Mouse (Mus musculus): ENCODE results near the gene Glt1d1.

Gene Glt1d1

DNA sequence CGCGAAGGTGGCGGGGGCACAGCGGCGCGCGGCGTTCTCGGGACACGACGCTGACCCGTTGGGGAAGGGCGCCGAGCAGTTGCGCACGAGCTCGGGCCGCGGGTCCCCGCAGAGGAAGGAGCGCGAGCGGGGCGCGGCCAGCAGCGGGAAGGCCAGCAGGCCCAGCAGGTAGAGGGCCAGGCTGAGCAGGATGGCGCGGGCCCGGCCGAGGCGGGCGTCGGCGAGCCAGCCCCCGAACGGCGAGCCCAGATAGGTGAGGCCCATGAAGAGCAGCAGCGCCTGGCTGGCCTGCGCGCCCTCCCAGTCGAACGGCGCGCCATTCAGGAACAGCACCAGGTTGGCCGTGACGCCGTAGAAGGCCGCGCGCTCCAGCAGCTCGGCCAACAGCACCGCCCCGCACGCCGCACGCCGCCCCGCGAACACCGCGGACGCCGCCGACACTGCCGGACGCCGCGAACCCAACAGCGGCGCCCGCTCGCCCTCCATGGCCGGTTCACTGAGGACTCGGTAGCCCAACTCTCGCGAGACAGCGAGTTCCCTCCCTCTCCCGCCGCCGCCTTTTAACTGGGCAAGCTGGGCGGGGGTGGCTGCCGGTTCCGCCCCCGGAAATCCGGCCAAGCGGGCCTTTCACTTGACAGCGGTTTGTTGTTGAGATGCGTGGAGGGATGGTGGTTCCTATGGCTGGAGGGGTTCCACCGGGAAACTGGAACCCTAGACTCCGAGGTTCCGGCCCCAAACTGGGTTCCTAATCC lies 15.0 kb upstream of the Glt1d1 start:
- ChIA-PET CTCF (interaction anchor here in 2 of 4 experiments (1.1 to 2.9 kb wide), 2 partner anchors 32 kb away, joined by 3 to 22 read pairs; no protein-coding TSS in a partner anchor), POLR2A (interaction anchor here in 3 of 4 experiments (0.6 to 4.6 kb wide), 23 partner anchors 8 to 44 kb away, joined by 3 to 42 read pairs (median 4); partner anchors contain the start of genes Glt1d1 (in 2 of the 3) and Slc15a4 (in 2 of the 3))

DNA sequence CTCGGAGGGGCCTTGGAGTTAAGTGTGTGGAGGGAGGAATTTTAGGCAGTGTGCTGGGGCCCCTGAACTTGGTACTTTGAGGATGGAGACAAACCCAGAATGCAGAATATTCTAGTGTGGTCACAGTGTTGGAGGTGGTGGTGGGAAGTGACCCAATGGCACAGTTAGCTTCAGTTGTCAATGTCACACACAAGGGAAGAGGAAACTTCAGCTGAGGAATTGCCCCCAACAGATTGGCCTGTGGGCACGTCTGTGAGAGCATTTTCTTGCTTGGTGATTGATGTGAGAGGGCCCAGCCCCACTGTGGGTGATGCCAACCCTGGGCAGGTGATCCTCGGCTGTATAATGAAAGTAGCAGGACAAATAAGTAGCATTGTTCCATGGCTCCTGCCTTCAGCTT lies 13.2 kb upstream of the Glt1d1 start:
- POLR2A ChIA-PET: interaction anchor here in 3 of 4 experiments (0.6 to 1.7 kb wide), 6 partner anchors 11 to 1019 kb away, joined by 3 to 10 read pairs (median 5); partner anchors contain the start of genes Glt1d1 (in 1 of the 3) and Slc15a4 (in 1 of the 3)
- CTCF ChIA-PET: interaction anchor here in 2 of 4 experiments (1.0 to 2.9 kb wide), 2 partner anchors 30 kb away, joined by 3 to 22 read pairs; no protein-coding TSS in a partner anchor

DNA sequence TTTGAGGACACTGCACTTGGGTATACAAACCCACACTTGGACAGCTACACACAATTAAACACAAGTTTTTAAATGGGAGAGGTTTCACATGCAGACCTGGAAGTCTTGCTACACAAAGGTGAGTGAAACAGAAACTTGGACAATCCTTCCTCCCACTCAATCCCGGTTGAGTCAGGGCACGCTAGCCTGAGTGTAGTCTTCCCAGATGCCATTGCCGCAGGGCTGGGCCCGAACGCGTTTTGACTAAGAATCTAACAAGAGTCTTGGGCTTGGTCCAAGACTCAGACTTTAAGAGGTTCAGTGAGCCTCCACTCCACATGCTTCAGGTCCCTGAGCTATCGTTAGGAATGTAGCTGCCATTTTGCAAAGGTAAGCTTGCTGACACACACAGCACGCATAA lies 11.7 kb upstream of the Glt1d1 start:
- ChIA-PET POLR2A (interaction anchor here in 3 of 4 experiments (0.6 to 2.2 kb wide), 3 partner anchors 13 to 1042 kb away, joined by 4 to 8 read pairs (median 4); no protein-coding TSS in a partner anchor), CTCF (no interaction called here)

DNA sequence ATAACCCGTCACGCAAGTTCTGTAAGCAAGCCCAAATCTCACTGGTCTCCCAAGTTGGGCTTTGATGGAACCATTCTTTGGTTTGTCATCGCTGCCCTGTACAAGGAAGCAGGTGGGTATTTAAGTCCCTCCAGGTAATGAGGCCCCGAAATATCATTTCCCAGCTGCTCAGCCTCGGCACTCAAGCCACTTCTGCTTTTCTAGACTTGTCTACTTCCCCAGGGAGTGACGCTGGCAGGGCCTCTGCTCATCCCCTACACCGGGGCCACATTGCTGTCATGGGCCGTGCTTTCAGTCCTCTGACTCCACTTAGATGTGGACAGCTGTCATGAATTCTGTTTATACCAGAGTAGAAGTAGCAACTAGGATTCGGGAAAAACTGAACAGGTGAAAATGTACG lies 11.0 kb upstream of the Glt1d1 start:
- ChIA-PET POLR2A (interaction anchor here in 3 of 4 experiments (0.6 to 2.2 kb wide), 3 partner anchors 14 to 1041 kb away, joined by 4 to 8 read pairs (median 4); no protein-coding TSS in a partner anchor), CTCF (interaction anchor here in 1 of 4 experiments (0.5 kb wide), 1 partner anchor 28 kb away, joined by 4 read pairs; no protein-coding TSS in a partner anchor)

DNA sequence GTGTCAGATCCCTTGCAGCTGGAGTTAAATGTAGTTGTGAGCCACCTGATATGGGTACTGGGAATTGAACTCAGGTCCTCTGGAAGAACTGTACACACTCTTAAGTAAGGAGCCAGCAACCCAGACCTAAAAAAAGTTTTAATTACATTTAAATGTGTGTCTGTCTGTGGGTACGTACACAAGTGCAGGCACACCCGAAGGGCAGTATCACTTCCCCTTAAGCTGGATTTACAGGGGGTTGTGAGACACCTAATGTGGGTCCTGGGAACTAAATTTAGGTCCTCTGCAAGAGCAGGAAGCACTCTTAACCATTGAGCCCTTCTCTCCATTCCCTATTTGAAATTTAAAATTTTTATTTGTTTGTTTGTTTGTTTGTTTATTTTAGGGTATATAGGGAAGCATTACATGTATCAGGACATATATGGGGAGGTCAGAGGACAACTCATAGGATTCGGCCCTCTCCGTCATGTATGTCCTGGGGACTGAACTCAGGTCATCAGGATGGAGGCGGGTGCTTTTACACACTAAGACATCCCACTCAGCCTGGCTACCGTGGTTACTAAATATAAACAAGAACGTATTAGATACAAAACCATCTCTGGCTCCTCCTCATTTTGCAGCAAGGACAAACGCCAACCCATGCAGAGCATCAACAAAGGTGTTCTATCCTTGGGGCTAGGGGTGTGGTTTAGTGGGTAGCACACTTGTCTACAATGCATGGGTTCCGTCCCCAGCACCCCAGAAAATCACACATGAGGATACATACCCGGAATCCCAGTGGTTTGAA lies 7.4 kb upstream of the Glt1d1 start:
- ChIA-PET POLR2A (interaction anchor here in 1 of 4 experiments (1.0 to 3.8 kb wide), 3 partner anchors 9 to 24 kb away, joined by 3 to 18 read pairs (median 4); partner anchors contain the start of genes Glt1d1 and Slc15a4), CTCF (interaction anchor here in 2 of 4 experiments (0.5 to 0.8 kb wide), 3 partner anchors 25 to 1138 kb away, joined by 3 to 4 read pairs (median 4); no protein-coding TSS in a partner anchor)

DNA sequence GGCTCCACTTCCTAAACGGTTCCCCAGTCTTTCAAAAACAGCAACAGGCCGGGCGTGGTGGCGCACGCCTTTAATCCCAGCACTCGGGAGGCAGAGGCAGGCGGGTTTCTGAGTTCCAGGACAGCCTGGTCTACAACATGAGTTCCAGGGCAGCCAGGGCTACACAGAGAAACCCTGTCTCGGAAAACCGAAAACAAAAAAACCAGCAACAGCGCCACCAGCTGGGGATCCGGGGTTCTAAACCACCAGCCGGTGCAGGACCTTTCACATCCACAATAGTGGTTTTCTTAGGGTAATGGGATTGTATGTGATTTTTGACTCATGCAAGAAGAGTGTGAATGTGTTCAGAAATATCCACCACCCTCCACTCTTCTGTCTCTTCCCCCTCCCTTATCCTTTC lies 4.8 kb upstream of the Glt1d1 start:
- ChIA-PET POLR2A (interaction anchor here in 2 of 4 experiments (1.1 to 2.0 kb wide), 5 partner anchors 9 to 13 kb away, joined by 3 to 7 read pairs (median 4); no protein-coding TSS in a partner anchor), CTCF (interaction anchor here in 1 of 4 experiments (0.8 to 1.4 kb wide), 3 partner anchors 12 to 35 kb away, joined by 3 to 5 read pairs (median 3); no protein-coding TSS in a partner anchor)

DNA sequence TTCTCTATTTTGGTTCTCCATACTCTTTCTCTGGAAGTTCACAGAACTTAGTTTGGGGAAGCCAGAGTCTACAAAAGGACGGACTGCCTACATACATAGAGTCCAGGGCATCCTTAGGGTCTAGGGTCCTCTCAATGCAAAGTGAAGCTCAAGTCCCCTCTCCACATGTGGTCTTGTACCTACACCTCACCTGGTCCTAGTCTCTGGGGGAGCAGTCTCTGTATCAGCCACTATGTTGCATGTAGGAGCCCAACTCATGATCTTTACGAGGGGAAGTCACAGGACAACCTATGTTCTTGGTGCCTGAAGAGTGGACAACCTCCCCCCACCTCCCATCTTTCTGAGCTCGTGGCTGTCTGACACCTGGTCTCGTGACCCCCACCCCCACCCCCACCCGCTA lies 391 bp upstream of the Glt1d1 start:
- ChIA-PET CTCF (interaction anchor here in 3 of 4 experiments (0.9 to 7.6 kb wide), 6 partner anchors 16 to 860 kb away, joined by 3 to 45 read pairs (median 4); no protein-coding TSS in a partner anchor), POLR2A (interaction anchor here (0.6 to 4.8 kb wide), 16 partner anchors 8 to 190 kb away, joined by 3 to 42 read pairs (median 7); no protein-coding TSS in a partner anchor)

DNA sequence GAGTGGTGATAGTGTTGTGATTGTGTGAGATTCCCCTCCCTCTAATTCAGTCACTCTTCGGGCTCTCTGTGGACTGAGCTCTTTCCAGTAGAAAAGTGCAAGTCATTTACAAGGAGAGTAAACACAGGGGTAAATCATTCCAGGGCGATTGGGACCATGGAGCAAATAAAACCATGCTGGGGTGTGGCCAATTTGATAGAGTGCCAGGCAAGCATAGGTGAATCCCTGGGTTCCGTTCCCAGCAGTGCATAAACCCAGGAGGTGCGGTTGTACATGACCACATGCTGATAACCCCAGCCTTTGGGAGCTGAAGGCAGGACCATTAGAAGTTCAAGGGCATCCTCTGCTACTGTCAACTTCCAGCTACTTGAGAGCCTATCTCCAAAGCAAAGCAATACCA lies 1.1 kb downstream of the Glt1d1 start:
- ChIA-PET CTCF (interaction anchor here in 3 of 4 experiments (0.6 to 7.6 kb wide), 3 partner anchors 15 to 252 kb away, joined by 8 to 45 read pairs (median 21); no protein-coding TSS in a partner anchor), POLR2A (interaction anchor here in 3 of 4 experiments (0.5 to 4.8 kb wide), 23 partner anchors 9 to 777 kb away, joined by 3 to 42 read pairs (median 5); no protein-coding TSS in a partner anchor)

DNA sequence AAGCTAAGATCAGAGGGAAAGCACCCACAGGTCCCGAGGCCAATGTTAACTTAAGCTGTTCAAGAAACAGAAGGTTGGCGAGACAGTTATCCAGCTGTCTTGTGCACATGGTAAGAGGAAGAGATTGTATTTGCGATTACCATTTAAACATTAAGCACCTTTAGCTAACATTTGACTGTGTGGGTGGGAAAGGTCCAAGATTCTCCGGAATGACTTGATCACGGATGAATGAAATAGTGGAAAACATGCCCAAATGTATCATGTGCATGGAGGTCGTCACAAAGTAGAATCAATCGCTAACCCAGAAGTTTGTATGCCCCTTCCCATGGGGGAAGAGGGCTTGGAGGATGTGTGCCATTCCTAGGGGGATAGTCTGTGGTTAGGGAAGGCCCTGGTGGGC lies 1.6 kb downstream of the Glt1d1 start:
- CTCF ChIA-PET: interaction anchor here in 3 of 4 experiments (1.1 to 7.6 kb wide), 3 partner anchors 15 to 18 kb away, joined by 4 to 45 read pairs (median 21); no protein-coding TSS in a partner anchor
- POLR2A ChIA-PET: interaction anchor here in 3 of 4 experiments (0.6 to 4.8 kb wide), 14 partner anchors 10 to 144 kb away, joined by 3 to 42 read pairs (median 7); no protein-coding TSS in a partner anchor

DNA sequence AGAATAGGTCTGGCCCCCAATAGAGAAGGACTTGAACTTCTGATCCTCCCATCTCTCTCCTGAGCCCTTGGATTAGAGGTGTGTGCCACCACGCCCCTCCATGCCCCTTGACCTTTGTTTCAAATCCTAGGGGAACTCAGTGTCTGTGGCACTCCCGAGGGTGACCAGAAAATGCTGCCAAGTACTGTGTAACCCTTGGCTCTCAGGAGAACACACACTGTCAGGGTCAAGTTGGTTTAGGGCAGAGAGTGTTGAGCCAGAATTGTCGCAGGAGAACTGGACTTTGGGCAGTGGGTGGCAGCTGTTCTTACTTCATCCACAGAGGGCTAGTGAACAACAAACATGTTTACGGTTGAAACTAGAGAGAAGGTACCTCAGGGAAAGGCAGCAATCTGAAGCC lies 5.6 kb downstream of the Glt1d1 start:
- ChIA-PET CTCF (interaction anchor here in 2 of 4 experiments (1.2 to 7.6 kb wide), 2 partner anchors 10 to 11 kb away, joined by 4 to 45 read pairs; no protein-coding TSS in a partner anchor), POLR2A (interaction anchor here in 3 of 4 experiments (0.6 to 3.0 kb wide), 8 partner anchors 7 to 46 kb away, joined by 3 to 35 read pairs (median 4); no protein-coding TSS in a partner anchor)

DNA sequence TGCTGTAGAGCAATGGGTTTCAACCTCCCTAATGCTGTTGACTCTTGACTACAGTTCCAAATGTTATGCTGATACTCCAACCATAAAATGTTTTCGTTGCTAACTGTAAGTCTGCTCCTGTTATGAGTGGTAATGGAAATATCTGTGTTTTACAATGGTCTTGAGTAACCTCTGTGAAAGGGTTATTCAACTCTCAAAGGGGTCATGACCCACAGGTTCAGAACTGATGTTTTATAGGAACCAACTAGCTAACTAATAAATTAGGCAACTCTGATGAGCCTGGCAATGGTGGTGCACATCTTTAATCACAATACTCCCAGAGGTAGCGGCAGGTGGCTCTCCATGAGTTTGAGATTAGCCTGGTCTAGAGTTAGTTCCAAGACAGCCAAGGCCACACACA lies 6.1 kb downstream of the Glt1d1 start:
- ChIA-PET POLR2A (interaction anchor here in 2 of 4 experiments (0.6 to 3.0 kb wide), 5 partner anchors 8 to 70 kb away, joined by 3 to 35 read pairs (median 6); no protein-coding TSS in a partner anchor), CTCF (interaction anchor here in 3 of 4 experiments (2.2 to 2.9 kb wide), 3 partner anchors 10 to 11 kb away, joined by 13 to 53 read pairs (median 28); no protein-coding TSS in a partner anchor)

DNA sequence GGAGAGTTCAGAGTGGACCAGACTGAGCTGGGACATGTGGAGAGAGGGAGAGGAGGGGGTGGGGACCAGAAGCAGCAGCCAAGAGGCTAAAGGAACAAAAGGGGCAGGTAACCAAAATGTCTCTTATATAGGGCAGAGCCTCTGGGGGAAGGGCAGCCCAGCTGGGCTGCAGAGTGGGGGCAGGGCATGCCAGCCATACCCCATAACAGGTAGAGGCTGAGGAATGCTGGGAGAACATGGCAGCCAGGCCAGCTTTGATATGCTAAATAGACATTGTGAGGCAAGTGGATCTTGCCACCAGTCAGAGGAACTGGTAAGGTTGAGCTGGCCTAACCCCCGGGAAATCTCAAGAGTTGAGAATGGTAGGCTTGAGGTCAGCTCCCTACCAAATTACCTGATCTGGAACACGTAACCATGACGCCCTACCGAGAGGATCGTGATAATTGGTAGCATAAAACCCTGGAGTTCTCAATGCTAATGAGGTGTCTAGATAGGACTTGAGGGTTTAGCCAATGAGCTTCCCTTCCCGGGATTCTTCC lies 7.1 kb downstream of the Glt1d1 start:
- ChIA-PET CTCF (interaction anchor here (0.6 to 2.9 kb wide), 23 partner anchors 9 to 1090 kb away, joined by 3 to 53 read pairs (median 5); no protein-coding TSS in a partner anchor), POLR2A (interaction anchor here (0.5 to 3.2 kb wide), 41 partner anchors 9 to 1309 kb away, joined by 3 to 35 read pairs (median 4); partner anchors contain the start of gene Fzd10 (in 1 of the 4))

DNA sequence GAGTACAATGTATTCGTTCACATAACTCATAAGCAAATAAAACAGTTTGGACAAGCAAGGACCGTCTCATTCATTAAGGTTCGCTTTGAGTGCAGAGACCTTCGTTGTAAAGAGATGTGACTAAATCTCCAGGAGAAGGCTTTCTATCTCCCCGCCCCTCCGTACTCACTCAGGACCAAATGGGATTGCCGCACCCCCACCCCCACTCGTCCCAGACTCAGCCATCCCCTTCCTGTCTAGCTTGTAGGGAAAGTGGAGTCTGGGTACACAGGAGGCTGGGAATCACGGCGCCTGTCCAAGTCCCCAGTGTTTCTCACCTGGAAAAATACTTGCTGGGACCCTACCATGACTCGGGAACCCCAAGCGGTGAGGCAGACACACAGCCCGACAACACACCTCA lies 7.6 kb downstream of the Glt1d1 start:
- ChIA-PET CTCF (interaction anchor here (0.6 to 2.9 kb wide), 17 partner anchors 8 to 134 kb away, joined by 3 to 53 read pairs (median 5); no protein-coding TSS in a partner anchor), POLR2A (interaction anchor here (0.6 to 3.2 kb wide), 36 partner anchors 9 to 1309 kb away, joined by 3 to 35 read pairs (median 4); no protein-coding TSS in a partner anchor)

DNA sequence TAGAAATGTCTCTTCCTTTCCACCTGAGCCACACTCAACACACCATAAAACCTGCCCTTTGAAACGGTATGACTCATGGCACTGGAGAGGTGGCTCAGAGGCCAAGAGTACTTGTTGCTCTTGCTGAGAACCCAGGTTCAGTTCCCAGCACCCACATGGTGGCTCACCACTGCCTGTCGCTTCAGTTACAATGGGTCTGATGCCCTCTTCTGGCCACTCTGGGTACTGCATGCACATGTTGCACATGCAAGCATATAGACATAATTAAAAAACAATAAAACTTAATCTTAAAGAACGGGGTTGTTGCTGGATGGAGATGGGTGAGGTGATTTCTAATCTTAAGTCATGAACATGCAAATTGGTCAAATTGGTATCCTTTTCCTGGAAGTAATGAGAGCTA lies 8.3 kb downstream of the Glt1d1 start:
- POLR2A ChIA-PET: interaction anchor here in 2 of 4 experiments (0.6 to 3.2 kb wide), 10 partner anchors 9 to 853 kb away, joined by 3 to 27 read pairs (median 6); no protein-coding TSS in a partner anchor
- CTCF ChIA-PET: interaction anchor here (0.9 to 2.9 kb wide), 7 partner anchors 8 to 48 kb away, joined by 5 to 53 read pairs (median 12); no protein-coding TSS in a partner anchor

DNA sequence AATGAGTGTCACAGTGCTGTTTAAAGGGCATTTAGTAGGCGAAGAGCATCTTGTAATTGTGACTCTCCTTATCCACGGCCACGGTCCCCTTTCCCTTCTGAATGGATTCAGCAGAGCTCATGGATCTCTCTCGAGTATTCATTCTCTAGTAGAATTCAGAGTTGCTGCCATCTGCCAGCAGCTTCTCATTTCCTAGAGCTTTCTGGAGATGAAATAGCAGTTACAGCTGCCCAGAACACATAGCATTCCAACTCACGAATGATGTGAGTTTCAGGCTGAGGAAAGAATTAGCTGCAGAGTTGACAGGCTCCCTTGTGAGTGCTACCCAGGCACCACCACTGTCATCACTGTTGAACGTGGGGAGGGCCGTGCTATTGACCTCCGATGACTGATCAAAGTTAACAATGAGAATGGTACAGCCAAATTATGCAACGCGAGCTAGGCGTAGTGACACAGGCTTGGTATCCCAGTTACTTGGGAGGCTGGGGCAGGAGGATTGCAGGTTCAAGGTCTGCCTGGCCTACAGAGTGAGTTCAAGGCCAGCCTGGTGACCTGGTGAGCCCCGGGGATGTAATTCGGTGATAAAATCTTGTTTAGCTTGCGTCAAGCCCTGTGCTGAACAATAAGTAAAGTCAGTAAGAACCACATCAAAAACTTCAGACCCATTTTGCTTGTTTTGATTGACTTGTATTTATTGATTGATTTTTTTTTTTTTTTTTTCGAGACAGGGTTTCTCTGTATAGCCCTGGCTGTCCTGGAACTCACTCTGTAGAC lies 9.3 kb downstream of the Glt1d1 start:
- ChIA-PET POLR2A (interaction anchor here in 1 of 4 experiments (0.6 to 3.8 kb wide), 10 partner anchors 8 to 55 kb away, joined by 3 to 27 read pairs (median 6); partner anchors contain the start of genes Glt1d1 and Slc15a4), CTCF (interaction anchor here (0.6 to 2.9 kb wide), 7 partner anchors 7 to 66 kb away, joined by 3 to 53 read pairs (median 5); no protein-coding TSS in a partner anchor)

DNA sequence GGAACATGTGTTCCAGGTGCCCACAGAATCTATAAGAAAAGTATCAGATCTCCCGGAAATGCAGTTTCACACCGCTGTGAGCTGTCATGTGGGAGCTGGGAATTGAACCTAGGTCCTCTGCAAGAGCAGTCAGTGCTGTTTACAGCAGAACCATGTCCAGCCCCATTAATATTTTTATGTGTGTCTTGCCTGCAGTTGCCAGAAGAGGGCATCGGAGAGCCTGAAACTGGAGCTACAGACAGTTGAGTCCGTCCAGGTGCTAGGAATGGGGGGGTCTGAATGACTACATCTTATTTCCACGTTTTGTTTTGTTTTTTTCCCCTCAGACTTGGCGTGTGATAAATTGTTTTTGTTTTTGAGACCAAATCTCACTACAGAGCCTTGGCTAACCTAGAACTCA lies 16.0 kb downstream of the Glt1d1 start:
- ChIA-PET CTCF (interaction anchor here (0.6 to 3.7 kb wide), 44 partner anchors 8 to 851 kb away, joined by 3 to 63 read pairs (median 5); partner anchors contain the start of genes Glt1d1 (in 3 of the 4) and Slc15a4 (in 3 of the 4)), POLR2A (interaction anchor here (0.6 to 3.4 kb wide), 21 partner anchors 9 to 856 kb away, joined by 3 to 35 read pairs (median 5); partner anchors contain the start of genes Glt1d1 (in 3 of the 4) and Slc15a4 (in 3 of the 4))
